Mouse (Mus musculus) kidney, postnatal 0 days (tissue): ENCODE data around the gene Clspn. TPM values are rescaled to one million over a fixed set of nuclear protein-coding genes. Genes with fewer than 3 reads are reported as not detected.

ENCODE experiments used
- ATAC-seq: fragments of 200-750 bp; cut with Nextera tagmentation; replicated peaks from 2 replicates; pipeline ENCODE4 v1.8.0; 2017; ENCODE audit warnings: low read depth, moderate number of reproducible peaks, moderate TSS enrichment, moderate library complexity; ENCODE audit not compliant: low FRiP score
- DNase-seq: peaks from one replicate; pipeline ENCODE4 v3.0.0-alpha.2; 2016; ENCODE audit warnings: low spot score
- H3K27ac ChIP-seq: fragments of 300-500 bp; sonication (generic); 2 replicates; pipeline ENCODE4 v1.5.1; 2014; ENCODE audit warnings: mild to moderate bottlenecking
- H3K27me3 ChIP-seq: fragments of 300-500 bp; sonication (generic); 2 replicates; pipeline ENCODE4 v1.6.1; 2014; ENCODE audit warnings: low read length, mixed read lengths; ENCODE audit not compliant: insufficient read depth
- H3K36me3 ChIP-seq: fragments of 300-500 bp; sonication (generic); 2 replicates; pipeline ENCODE4 v1.6.1; 2014; ENCODE audit warnings: low read length, mixed read lengths; ENCODE audit not compliant: insufficient read depth
- H3K4me1 ChIP-seq: fragments of 300-500 bp; sonication (generic); replicated peaks from 2 replicates; pipeline ENCODE4 v1.6.1; 2014; ENCODE audit warnings: antibody characterized with exemption, low read length, mixed read lengths; ENCODE audit not compliant: insufficient read depth
- H3K4me2 ChIP-seq: fragments of 300-500 bp; sonication (generic); 2 replicates; pipeline ENCODE4 v1.6.1; 2014; ENCODE audit warnings: mild to moderate bottlenecking, low read length, moderate library complexity, mixed read lengths
- H3K4me3 ChIP-seq: fragments of 300-500 bp; sonication (generic); replicated peaks from 2 replicates; pipeline ENCODE4 v1.5.1; 2014; ENCODE audit warnings: low read depth, low read length
- H3K9ac ChIP-seq: fragments of 300-500 bp; sonication (generic); 2 replicates; pipeline ENCODE4 v1.6.1; 2014; ENCODE audit warnings: low read depth, low read length
- H3K9me3 ChIP-seq: fragments of 300-500 bp; sonication (generic); replicated peaks from 2 replicates; pipeline ENCODE4 v1.6.1; 2016; ENCODE audit warnings: low read length, inconsistent platforms, mixed read lengths
- CTCF ChIP-seq: IDR thresholded peaks from 2 replicates; pipeline ENCODE4 v1.5.1; 2016; ENCODE audit warnings: antibody characterized with exemption, low read depth, mild to moderate bottlenecking, moderate library complexity
- WGBS: fragments of 180-500 bp; shearing (Covaris S2); extraction: QIAGEN DNeasy Blood & Tissue Kit; methylation state at CpG from one replicate; pipeline ENCODE4 v1.1.7; 2014; 5-methylcytosine and 5-hydroxymethylcytosine counted together
- polyA plus RNA-seq: library from polyadenylated mRNA; unstranded; fragments of >200 nt; fragmentation: Nextera tagmentation; extraction: Ambion mirVana; gene quantifications from 2 replicates; pipeline ENCODE4 v1.2.1, GENCODE M21; 2015

Clspn gene
- 13.3 and 18.0 TPM in 2 replicates for polyA plus RNA-seq

- DNase-seq = peak; percentile 93
- Histone ChIP-seq H3K9me3 (no peaks in the 10 kb centered on the region), H3K4me1 (no peaks in the 10 kb centered on the region), H3K4me2 (peak within 1 kb of the TSS; percentile 63), H3K36me3 (peaks cover 3% of the 10 kb centered on the region; the same call in 1 of the 2 replicates), H3K27me3 (no peaks in the 10 kb centered on the region), H3K4me3 (peak within 1 kb of the TSS; percentile 58), H3K27ac (no peak within 1 kb of the TSS), H3K9ac (peak within 1 kb of the TSS; percentile 62)
- TF ChIP-seq CTCF = no peak
- ATAC-seq = peak; percentile 91
- under 1% methylated on average over 50 of the region's 54 CpGs for WGBS
Observed at GRCm38 (mm10) chr4:126556809-126557711, at the start of gene Clspn. Clspn (plus strand) TSS chr4:126556935.

GRCm38 (mm10) chr4:126508110-126508899 is 48.4 kb upstream of the Clspn start:
- no peak for TF ChIP-seq CTCF
- no peak overlapping the region for H3K4me2 ChIP-seq
- no peak overlapping the region for H3K27ac ChIP-seq
- DNase-seq (no peak), ATAC-seq (no peak)
- no peaks in the 10 kb centered on the region for H3K4me1 ChIP-seq
- H3K27me3 ChIP-seq = no peaks in the 10 kb centered on the region
- no peaks in the 10 kb centered on the region for H3K9me3 ChIP-seq
- 60% methylated on average over 14 of the region's 14 CpGs for WGBS
- H3K9ac ChIP-seq = no peak overlapping the region
- 0 out of 2 replicates have a peak, but pooled peaks cover 3% of the 10 kb centered on the region for H3K36me3 ChIP-seq
- no peak overlapping the region for H3K4me3 ChIP-seq

- Histone ChIP-seq H3K27me3 (no peaks in the 10 kb centered on the region), H3K4me1 (no peaks in the 10 kb centered on the region), H3K9me3 (no peaks in the 10 kb centered on the region), H3K36me3 (0 out of 2 replicates have a peak, but pooled peaks cover 3% of the 10 kb centered on the region), H3K4me2 (no peak overlapping the region), H3K4me3 (no peak overlapping the region), H3K27ac (no peak overlapping the region), H3K9ac (no peak overlapping the region)
- ATAC-seq (no peak), DNase-seq (no peak)
- WGBS = 93% methylated on average over 2 of the region's 2 CpGs
- no peak for TF ChIP-seq CTCF
Observed at GRCm38 (mm10) chr4:126509072-126509471, 47.7 kb upstream of the Clspn start.

- TF ChIP-seq CTCF = no peak
- no peak overlapping the region for H3K9ac ChIP-seq
- no peaks in the 10 kb centered on the region for H3K9me3 ChIP-seq
- H3K27ac ChIP-seq = no peak overlapping the region
- DNase-seq (no peak), ATAC-seq (no peak)
- no peak overlapping the region for H3K4me2 ChIP-seq
- WGBS = 90% methylated on average over 5 of the region's 5 CpGs
- no peak overlapping the region for H3K4me3 ChIP-seq
- H3K36me3 ChIP-seq = 0 out of 2 replicates have a peak, but pooled peaks cover 3% of the 10 kb centered on the region
- no peaks in the 10 kb centered on the region for H3K4me1 ChIP-seq
- no peaks in the 10 kb centered on the region for H3K27me3 ChIP-seq
Observed at GRCm38 (mm10) chr4:126511013-126511412, 45.7 kb upstream of the Clspn start.

DNA sequence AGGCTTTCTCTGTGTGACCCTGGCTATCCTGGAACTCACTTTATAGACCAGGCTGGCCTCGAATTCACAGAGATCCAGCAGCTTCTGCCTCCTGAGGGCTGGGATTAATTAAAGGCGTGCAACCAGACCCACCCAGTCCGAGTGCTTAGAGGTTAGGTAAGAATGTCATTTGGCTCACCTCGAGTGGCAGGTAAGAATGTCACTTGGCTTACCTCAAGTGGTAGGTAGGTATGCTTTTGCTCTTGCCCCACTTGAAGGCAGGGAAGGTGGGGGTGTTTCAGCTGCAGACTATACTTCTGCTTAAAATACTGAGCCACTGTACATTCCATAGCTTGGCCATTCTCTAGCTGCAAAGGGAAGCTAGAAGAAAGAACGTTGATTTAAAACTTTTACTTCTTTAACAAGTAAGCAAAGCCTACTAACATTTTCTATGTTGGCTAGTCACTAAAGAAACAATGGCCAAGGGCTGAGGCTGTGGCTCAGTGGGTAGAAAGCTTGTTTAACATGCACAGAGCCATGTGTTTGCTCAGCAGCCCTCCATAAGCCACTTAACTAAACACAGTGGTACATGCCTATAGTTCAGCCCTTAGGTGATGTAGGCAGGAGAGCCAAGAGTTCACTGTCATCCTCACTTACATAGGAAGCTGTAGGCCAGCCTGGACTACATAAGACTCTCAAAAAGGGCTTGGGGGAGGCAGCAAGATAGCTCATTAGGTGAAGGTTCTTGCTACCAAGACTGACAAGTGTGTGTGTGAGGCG is 44.2 kb upstream of the Clspn start:
- 84% methylated on average over 6 of the region's 6 CpGs for WGBS
- Histone ChIP-seq H3K36me3 (no peaks in the 10 kb centered on the region), H3K27ac (no peak overlapping the region), H3K27me3 (no peaks in the 10 kb centered on the region), H3K4me2 (no peak overlapping the region), H3K4me3 (no peak overlapping the region), H3K9ac (no peak overlapping the region), H3K9me3 (no peaks in the 10 kb centered on the region), H3K4me1 (no peaks in the 10 kb centered on the region)
- DNase-seq (no peak), ATAC-seq (no peak)
- TF ChIP-seq CTCF = no peak

- no peak overlapping the region for H3K27ac ChIP-seq
- no peak for DNase-seq
Observed at GRCm38 (mm10) chr4:126526164-126526563, 30.6 kb upstream of the Clspn start.

More at GRCm38 (mm10) chr4:126526164-126526563, 30.6 kb upstream of the Clspn start:
- Histone ChIP-seq H3K9me3 (no peaks in the 10 kb centered on the region), H3K4me1 (no peaks in the 10 kb centered on the region), H3K4me3 (no peak overlapping the region), H3K27me3 (no peaks in the 10 kb centered on the region), H3K36me3 (no peaks in the 10 kb centered on the region), H3K4me2 (no peak overlapping the region), H3K9ac (no peak overlapping the region)
- TF ChIP-seq CTCF = no peak
- ATAC-seq = no peak
- WGBS = 88% methylated on average over 3 of the region's 3 CpGs
